Mouse (Mus musculus): ENCODE measurements around the gene Eif2ak4. TPM values are rescaled to one million over a fixed set of nuclear protein-coding genes. Genes with fewer than 3 reads are reported as not detected.

The Eif2ak4 gene
- polyA plus RNA-seq (2016; fragmentation: Nextera tagmentation; extraction: Ambion mirVana), result 9.5 and 9.8 TPM in 2 replicates

DNA sequence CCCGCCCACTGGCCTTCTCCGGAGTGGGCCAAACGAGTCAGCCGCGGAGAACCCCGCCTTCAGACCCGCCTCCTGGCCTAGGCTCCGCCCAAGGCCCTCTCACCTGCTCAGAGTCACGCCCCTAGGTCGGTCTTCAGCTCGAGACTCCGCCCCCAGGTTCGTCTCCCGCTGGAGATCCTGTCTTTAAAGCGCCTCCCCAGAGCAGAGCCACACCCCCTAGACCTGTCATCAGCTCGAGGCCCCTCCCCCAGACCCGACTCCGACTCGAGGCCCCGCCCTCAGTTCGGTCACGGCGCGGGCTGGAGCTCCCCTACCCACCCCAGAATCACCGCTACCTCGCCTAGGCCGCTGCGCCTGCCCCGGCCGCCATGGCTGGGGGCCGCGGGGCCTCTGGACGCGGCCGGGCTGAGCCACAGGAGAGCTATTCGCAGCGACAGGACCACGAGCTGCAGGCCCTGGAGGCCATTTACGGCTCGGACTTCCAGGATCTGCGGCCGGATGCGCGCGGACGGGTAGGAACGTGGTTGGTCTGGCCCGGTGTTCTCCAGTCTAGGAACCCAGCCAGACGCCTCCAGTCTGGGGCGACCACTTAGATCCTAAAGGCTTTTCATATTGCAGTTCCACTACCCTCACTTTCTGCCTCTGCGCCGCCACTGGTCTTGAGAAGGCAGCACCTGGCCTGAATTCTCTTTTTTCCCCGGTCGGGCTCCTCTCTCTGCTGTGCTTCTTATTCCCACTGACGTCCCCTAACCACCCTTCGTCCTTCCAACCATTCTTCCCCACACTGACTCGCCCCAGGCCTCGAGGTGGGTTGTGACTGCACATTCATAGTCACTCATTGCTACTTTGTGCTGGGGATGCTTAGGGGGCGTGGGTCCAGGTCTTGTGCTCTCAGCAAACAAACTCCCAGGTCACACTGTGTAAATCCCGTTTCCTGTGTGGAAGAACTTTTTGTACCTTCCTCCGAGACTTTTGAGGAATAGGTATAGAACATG, at the start of gene Eif2ak4:
TSS of gene Eif2ak4 (plus strand) at position 278 of the 995 bp plus-strand sequence.
- H3K27me3 ChIP-seq (replicated peaks), result no peaks in the 10 kb centered on the region
- H3K27ac ChIP-seq (ENCODE audit: poor library complexity, severe bottlenecking), result peak within 1 kb of the TSS; percentile 90
- peaks cover 11% of the 10 kb centered on the region for H3K4me1 ChIP-seq (replicated peaks)
- H3K4me3 ChIP-seq, result peak within 1 kb of the TSS; percentile 68
- ATAC-seq (ENCODE audit: insufficient number of reproducible peaks, low FRiP score), result peak; percentile 98
- WGBS, result under 1% methylated on average over 61 of the region's 61 CpGs
- H3K4me2 ChIP-seq, result peak within 1 kb of the TSS; percentile 86
- no peaks in the 10 kb centered on the region for H3K36me3 ChIP-seq
- H3K9ac ChIP-seq, result peak within 1 kb of the TSS; percentile 88
- no peaks in the 10 kb centered on the region for H3K9me3 ChIP-seq (replicated peaks)

DNA sequence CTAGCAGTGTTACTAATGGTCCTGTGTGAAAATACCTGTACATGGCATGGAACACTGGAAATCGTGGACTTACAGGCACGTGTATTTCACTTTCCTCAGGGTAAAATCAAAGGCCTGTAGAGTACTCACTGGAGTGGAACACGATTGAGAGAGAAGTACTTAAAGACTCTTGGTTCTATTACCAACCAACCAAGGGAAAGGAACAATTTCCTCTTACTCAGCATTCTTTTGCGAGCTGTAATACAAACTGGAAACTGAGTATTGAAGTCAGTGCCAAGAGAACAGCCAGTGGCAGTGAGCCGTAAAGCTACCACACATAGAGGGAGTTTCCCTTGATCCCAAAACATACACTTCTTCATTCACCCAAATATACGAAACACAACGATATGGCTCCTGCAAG, 47.1 kb upstream of the Eif2ak4 start:
- Histone ChIP-seq H3K4me1 (replicated peaks) (no peaks in the 10 kb centered on the region), H3K27ac (ENCODE audit: poor library complexity, severe bottlenecking) (no peak overlapping the region), H3K4me3 (no peak overlapping the region), H3K36me3 (no peaks in the 10 kb centered on the region), H3K4me2 (no peak overlapping the region), H3K9me3 (replicated peaks) (no peaks in the 10 kb centered on the region), H3K27me3 (replicated peaks) (no peaks in the 10 kb centered on the region), H3K9ac (no peak overlapping the region)
- no peak for ATAC-seq (ENCODE audit: insufficient number of reproducible peaks, low FRiP score)
- WGBS, result 79% methylated on average over 7 of the region's 7 CpGs

DNA sequence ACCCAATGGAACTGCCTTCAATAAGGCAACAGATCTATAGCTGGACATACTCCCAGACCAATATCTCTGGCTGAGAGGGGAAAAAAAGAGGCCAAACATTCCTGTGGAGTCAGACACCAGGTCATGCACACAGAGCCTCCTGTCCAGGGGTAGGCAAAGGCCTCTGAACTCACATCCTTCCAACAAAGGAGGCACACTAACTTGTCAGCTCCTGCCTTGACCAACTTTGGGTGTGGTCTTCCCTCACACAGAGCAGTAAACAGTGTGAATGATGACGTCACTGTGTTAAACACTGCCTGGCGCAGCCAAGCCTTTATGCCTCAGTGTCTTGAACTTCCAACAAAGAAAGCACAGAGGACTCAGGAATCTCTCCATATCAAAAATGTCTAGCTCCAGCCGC, 44.5 kb upstream of the Eif2ak4 start:
- Histone ChIP-seq H3K4me3 (no peak overlapping the region), H3K9ac (no peak overlapping the region), H3K4me2 (no peak overlapping the region), H3K4me1 (replicated peaks) (no peaks in the 10 kb centered on the region), H3K27ac (ENCODE audit: poor library complexity, severe bottlenecking) (no peak overlapping the region), H3K9me3 (replicated peaks) (no peaks in the 10 kb centered on the region), H3K27me3 (replicated peaks) (no peaks in the 10 kb centered on the region), H3K36me3 (no peaks in the 10 kb centered on the region)
- no peak for ATAC-seq (ENCODE audit: insufficient number of reproducible peaks, low FRiP score)
- 48% methylated on average over 3 of the region's 3 CpGs for WGBS

DNA sequence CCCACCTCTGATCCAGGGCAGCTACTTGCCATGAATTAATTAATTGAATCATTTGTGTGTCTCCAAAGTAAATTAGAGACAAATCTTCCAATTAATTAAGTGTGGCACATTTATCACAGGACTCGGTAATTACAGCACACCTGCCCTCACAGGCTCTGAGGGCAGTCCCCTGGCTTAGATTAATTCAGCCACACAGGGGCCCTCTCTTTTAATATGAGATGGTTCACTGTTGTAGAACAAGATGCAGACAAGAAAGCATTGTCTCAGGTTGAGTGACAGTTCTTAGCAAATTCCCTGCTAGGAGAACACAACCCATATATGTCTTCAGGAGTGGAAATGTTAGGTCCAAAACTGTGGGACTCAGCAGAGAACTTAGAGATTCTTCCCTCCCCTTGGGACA, 42.9 kb upstream of the Eif2ak4 start:
- 51% methylated on average over 1 of the region's 1 CpGs for WGBS
- H3K27me3 ChIP-seq (replicated peaks), result no peaks in the 10 kb centered on the region
- no peak overlapping the region for H3K4me3 ChIP-seq
- H3K9me3 ChIP-seq (replicated peaks), result no peaks in the 10 kb centered on the region
- no peak overlapping the region for H3K4me2 ChIP-seq
- H3K27ac ChIP-seq (ENCODE audit: poor library complexity, severe bottlenecking), result no peak overlapping the region
- no peak overlapping the region for H3K9ac ChIP-seq
- no peaks in the 10 kb centered on the region for H3K36me3 ChIP-seq
- ATAC-seq (ENCODE audit: insufficient number of reproducible peaks, low FRiP score), result no peak
- H3K4me1 ChIP-seq (replicated peaks), result no peaks in the 10 kb centered on the region

GRCm38 (mm10) chr2:118353498-118353897, 34.9 kb upstream of the Eif2ak4 start:
- ATAC-seq (ENCODE audit: insufficient number of reproducible peaks, low FRiP score), result no peak
- Histone ChIP-seq H3K27ac (ENCODE audit: poor library complexity, severe bottlenecking) (no peak overlapping the region), H3K4me2 (no peak overlapping the region), H3K9ac (no peak overlapping the region), H3K9me3 (replicated peaks) (no peaks in the 10 kb centered on the region), H3K36me3 (no peaks in the 10 kb centered on the region), H3K4me1 (replicated peaks) (no peaks in the 10 kb centered on the region), H3K4me3 (no peak overlapping the region), H3K27me3 (replicated peaks) (no peaks in the 10 kb centered on the region)
- WGBS, result 60% methylated on average over 4 of the region's 4 CpGs

- Histone ChIP-seq H3K4me2 (no peak overlapping the region), H3K9ac (no peak overlapping the region), H3K27ac (ENCODE audit: poor library complexity, severe bottlenecking) (no peak overlapping the region), H3K36me3 (no peaks in the 10 kb centered on the region), H3K9me3 (replicated peaks) (no peaks in the 10 kb centered on the region), H3K4me3 (no peak overlapping the region), H3K4me1 (replicated peaks) (no peaks in the 10 kb centered on the region), H3K27me3 (replicated peaks) (no peaks in the 10 kb centered on the region)
- 82% methylated on average over 4 of the region's 4 CpGs for WGBS
- ATAC-seq (ENCODE audit: insufficient number of reproducible peaks, low FRiP score), result no peak
Observed at GRCm38 (mm10) chr2:118353916-118354403, 34.5 kb upstream of the Eif2ak4 start.

DNA sequence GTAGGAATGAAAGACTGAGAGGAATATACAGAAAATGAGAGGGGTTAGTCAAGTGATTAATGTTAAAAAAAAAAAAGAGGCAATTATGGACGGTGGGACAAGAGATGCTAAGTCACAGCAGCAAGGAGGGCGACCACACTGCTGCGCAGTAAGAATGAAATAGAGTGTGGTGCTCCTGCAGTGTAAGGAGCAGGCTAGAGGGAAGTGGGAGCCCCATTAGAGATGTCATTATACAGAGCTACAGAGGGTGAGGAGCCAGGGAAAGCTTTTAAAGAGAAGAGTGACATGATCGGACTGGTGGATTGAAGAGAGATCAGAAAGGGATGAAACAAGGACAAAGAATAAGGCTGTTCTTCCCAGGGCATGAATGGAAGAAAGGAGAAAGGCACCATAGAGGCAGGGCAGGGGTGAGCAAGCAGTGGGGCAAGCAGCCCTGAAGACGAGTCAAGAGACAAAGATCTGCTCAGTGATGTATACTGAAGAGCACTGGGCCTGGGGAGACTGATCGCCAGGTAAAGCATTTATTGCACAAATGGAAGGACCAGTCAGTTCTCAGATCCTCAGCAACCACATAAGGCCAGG, 33.2 kb upstream of the Eif2ak4 start:
- no peaks in the 10 kb centered on the region for H3K4me1 ChIP-seq (replicated peaks)
- WGBS, result 80% methylated on average over 6 of the region's 6 CpGs
- no peak overlapping the region for H3K4me2 ChIP-seq
- H3K27ac ChIP-seq (ENCODE audit: poor library complexity, severe bottlenecking), result no peak overlapping the region
- no peak overlapping the region for H3K4me3 ChIP-seq
- no peaks in the 10 kb centered on the region for H3K27me3 ChIP-seq (replicated peaks)
- no peaks in the 10 kb centered on the region for H3K36me3 ChIP-seq
- no peak for ATAC-seq (ENCODE audit: insufficient number of reproducible peaks, low FRiP score)
- H3K9me3 ChIP-seq (replicated peaks), result no peaks in the 10 kb centered on the region
- no peak overlapping the region for H3K9ac ChIP-seq

- Histone ChIP-seq H3K27ac (ENCODE audit: poor library complexity, severe bottlenecking) (no peak overlapping the region), H3K4me1 (replicated peaks) (peaks cover 18% of the 10 kb centered on the region), H3K9ac (no peak overlapping the region), H3K4me3 (no peak overlapping the region), H3K4me2 (no peak overlapping the region), H3K9me3 (replicated peaks) (no peaks in the 10 kb centered on the region), H3K27me3 (replicated peaks) (peaks cover 54% of the 10 kb centered on the region), H3K36me3 (no peaks in the 10 kb centered on the region)
- ATAC-seq (ENCODE audit: insufficient number of reproducible peaks, low FRiP score), result no peak
- 54% methylated on average over 1 of the region's 1 CpGs for WGBS
Observed at GRCm38 (mm10) chr2:118371841-118372240, 16.6 kb upstream of the Eif2ak4 start.

DNA sequence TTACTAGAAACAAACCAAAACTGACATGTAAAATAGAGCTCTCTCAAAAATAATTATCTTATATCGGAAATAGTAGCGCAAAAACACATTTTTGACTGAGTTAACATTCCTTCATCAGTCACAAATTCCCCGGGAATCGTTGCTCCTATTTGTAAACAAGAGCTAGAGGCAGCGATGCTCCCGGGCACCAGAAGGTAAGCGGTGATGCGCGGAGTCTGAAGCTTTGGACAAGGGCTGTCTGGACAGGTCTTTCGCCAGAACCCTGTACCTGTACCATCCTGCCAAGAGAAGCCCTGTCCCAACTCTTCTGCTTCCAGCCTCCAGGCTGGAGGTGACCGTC, 15.9 kb upstream of the Eif2ak4 start:
- H3K27me3 ChIP-seq (replicated peaks), result peaks cover 51% of the 10 kb centered on the region
- no peak overlapping the region for H3K27ac ChIP-seq (ENCODE audit: poor library complexity, severe bottlenecking)
- peak overlapping the region; percentile 59 for H3K4me3 ChIP-seq
- WGBS, result 12% methylated on average over 11 of the region's 11 CpGs
- H3K4me1 ChIP-seq (replicated peaks), result peaks cover 18% of the 10 kb centered on the region
- peak; percentile 6; the same call in 1 of the 2 replicates for ATAC-seq (ENCODE audit: insufficient number of reproducible peaks, low FRiP score)
- H3K9ac ChIP-seq, result peak overlapping the region; percentile 61; the same call in 1 of the 2 replicates
- peak overlapping the region; percentile 88 for H3K4me2 ChIP-seq
- H3K36me3 ChIP-seq, result no peaks in the 10 kb centered on the region
- H3K9me3 ChIP-seq (replicated peaks), result no peaks in the 10 kb centered on the region

GRCm38 (mm10) chr2:118372901-118373571, 15.4 kb upstream of the Eif2ak4 start, which contains the start of gene Gpr176:
Gene Gpr176 (minus strand): TSS chr2:118373419.
- H3K4me1 ChIP-seq (replicated peaks), result peaks cover 18% of the 10 kb centered on the region
- peak within 1 kb of the TSS; percentile 61 for H3K9ac ChIP-seq
- peak within 1 kb of the TSS; percentile 59 for H3K4me3 ChIP-seq
- peak; percentile 77 for ATAC-seq (ENCODE audit: insufficient number of reproducible peaks, low FRiP score)
- peak within 1 kb of the TSS; percentile 88 for H3K4me2 ChIP-seq
- no peak within 1 kb of the TSS for H3K27ac ChIP-seq (ENCODE audit: poor library complexity, severe bottlenecking)
- no peaks in the 10 kb centered on the region for H3K9me3 ChIP-seq (replicated peaks)
- no peaks in the 10 kb centered on the region for H3K36me3 ChIP-seq
- H3K27me3 ChIP-seq (replicated peaks), result peaks cover 51% of the 10 kb centered on the region
- WGBS, result under 1% methylated on average over 58 of the region's 59 CpGs
